Mouse (Mus musculus) liver, adult 2 months (tissue): ENCODE data around the gene Kcnd3.

Source experiments
- CTCF ChIP-seq: fragments of 200-500 bp; IDR thresholded peaks from 2 replicates; pipeline ENCODE4 v1.5.1; 2011; ENCODE audit warnings: low read depth, low read length, control low read depth
- POLR2A ChIP-seq: fragments of 200-500 bp; IDR thresholded peaks from 2 replicates; pipeline ENCODE4 v1.6.1; 2011; ENCODE audit warnings: low read length, control low read depth; ENCODE audit not compliant: insufficient read depth; ENCODE audit errors: extremely low read depth

- TF ChIP-seq CTCF: no peak
- no peak for TF ChIP-seq POLR2A
Observed at GRCm38 (mm10) chr3:105592246-105592645, 140.1 kb downstream of the Kcnd3 start.
